Mouse (Mus musculus) layer of hippocampus, postnatal 14 days (tissue): ENCODE measurements around the gene Myoc. TPM values are rescaled to one million over a fixed set of nuclear protein-coding genes. Genes with fewer than 3 reads are reported as not detected.

Experiments
- DNase-seq, 2 experiments: peaks; one replicate each; pipeline ENCODE4 v3.0.0; 2021 to 2022; ENCODE audit warnings: low spot score in 2 of 2, mixed read lengths in 1 of 2
- microRNA-seq, 2 experiments: library from miRNA; unstranded; fragments of <30 nt; microRNA quantifications; one replicate each; pipeline ENCODE4 v1.2.0; 2021
- total RNA-seq, 2 experiments: library from RNA; stranded (reverse); gene quantifications; 2 replicates each; pipeline ENCODE4 v1.2.3; 2021

The Myoc gene
- total RNA-seq, 2 experiments from 2014 or later, result 7.8 to 9.7 TPM

DNA sequence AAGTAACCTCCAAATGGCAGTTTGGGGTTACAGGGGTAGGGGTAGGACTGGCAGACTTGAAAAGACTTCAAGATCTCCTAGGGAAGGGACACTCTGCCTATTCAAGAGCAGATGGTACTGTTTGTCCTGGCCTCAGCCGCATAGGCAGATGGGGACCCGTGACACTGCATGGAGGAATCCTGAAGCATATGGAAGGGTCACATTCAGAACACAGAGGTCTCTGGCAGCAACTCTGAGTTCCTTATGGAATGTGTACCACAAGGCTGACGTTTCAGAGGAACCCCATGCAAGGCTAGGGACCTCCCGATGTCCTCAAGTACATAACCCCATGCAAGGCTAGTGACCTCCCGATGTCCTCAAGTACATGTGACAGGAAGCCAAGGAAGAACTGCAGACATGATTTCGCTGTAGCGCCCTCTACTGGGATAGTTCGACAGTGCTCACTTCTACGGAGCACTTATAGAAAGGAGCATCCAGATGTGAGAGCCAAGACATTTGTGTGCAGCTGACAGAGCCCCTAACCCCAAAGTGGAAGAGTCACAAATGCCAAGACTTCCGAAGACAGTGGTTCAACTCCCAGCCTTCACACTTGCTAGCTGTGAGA is 7.2 kb downstream of the Myoc start:
- DNase-seq, result no peak

DNA sequence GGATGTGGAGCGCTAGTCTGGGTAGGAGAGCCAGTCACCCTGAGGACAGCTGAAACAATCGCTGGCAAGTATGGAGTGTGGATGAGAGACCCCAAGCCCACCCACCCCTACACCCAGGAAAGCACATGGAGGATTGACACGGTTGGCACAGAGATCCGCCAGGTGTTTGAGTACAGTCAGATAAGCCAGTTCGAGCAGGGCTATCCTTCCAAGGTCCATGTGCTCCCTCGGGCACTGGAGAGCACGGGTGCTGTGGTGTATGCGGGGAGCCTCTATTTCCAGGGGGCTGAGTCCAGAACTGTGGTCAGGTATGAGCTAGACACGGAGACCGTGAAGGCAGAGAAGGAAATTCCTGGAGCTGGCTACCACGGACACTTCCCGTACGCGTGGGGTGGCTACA is 9.5 kb downstream of the Myoc start:
- no peak for DNase-seq

DNA sequence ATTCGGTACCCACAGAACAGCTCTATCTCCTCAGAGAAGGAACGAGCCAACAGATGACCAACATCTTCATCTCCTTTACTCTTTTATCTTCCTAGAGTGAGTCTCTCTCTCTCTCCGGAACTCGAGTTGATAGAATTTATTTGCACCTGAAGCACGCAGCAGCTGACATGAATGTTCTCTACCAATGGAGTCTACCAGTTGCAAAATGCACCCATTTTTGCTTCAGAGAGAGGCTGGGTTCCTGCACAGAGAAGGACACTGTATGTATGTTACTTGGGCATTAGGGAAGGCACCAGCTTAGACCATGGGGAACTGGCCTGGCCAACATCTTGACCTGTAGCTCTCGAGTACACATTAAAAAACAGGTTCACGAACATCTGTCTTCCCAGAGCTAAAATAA is 19.2 kb downstream of the Myoc start, which contains the start of gene Myocos:
Gene Myocos (minus strand): TSS at position 101 of the 400 bp plus-strand sequence.
- DNase-seq, result no peak

DNA sequence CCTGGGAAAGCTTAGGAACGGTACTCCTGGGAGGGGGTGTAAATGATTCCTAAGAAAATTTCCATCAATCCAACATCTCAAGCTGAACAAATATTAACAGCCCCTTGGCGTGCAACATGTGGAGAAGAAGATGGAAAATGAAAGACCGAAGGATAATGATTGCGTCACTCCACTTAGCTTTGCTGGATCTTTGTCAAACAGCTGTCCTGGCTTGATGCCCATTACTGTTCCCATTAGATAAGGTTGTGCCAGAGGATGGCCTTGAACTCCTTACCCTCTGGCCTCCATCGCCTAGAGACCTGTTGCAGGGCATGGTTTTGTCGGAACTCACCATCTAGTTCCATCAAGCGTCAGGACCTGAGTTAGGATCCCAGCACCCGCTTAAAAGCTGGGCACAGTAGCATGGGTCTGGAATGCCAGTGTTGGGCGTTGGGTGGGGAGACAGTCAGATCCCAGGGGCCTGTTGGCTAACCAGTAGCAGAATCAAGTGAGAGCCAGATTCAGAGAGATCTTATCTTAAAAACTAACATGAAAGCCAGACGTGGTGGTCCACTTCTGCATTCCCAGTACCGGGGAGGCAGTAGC is 21.4 kb downstream of the Myoc start:
- DNase-seq, result no peak

DNA sequence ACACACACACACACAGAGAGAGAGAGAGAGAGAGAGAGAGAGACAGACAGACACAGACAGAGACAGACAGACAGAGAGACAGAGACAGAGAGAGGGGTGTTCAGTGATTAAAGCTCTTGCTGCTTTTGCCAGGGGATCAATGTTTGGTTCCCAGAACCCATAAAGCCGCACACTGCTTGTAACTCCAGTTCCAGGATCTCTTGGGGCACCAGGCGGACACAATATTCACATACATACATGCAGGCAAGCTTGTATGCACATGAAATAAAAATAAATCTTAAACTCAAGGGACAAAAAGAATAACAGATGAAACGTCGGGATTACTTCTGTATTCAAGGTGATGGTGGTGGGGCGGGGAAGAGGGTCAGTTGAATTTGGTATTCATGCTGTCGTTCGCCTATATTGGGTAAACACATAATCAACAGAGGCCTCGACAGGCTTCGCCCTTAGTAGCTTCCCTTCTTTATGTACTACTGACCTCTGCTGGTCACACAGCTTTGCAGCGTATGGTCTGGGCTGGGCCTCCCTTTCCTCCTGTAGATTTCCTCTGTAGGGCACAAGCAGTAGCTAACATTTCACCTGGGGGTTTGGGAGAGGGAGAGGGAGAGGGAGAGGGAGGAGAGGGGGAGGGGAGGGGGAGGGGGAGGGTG is 26.0 kb downstream of the Myoc start:
- peak; percentile 57 to 84 for DNase-seq

DNA sequence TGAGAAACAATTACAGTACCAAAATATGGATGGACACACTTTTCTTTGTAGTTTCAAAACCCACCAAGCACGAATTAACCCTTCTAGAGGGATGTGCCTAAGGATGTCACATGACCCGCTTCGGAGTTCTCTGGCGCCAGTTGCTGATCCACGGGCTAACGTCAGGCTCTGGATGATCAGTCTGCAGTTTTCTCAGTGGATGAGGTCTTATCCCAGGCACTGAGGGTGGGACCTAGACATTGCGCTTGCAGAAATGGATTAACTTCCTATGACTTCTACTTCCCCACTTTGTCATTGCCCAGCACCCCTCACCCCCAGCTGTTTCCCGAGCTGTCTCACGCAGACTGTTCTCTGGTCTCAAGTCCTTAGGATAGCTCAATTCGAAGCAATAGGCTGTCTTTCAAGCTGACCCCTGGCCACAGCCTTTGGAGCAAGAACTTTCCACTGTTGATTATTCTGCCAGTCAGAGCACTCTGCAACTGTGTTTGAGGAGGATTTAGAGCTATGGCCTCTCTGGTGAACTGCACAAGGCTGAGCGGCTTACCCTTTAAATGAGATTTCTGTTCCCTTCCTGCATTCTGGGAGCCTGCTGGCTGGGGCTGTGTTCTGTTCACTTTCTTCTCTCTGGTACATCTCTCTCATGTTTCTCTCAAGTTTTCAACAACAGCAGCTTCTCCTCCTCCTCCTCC is 26.7 kb downstream of the Myoc start:
- DNase-seq, result no peak

DNA sequence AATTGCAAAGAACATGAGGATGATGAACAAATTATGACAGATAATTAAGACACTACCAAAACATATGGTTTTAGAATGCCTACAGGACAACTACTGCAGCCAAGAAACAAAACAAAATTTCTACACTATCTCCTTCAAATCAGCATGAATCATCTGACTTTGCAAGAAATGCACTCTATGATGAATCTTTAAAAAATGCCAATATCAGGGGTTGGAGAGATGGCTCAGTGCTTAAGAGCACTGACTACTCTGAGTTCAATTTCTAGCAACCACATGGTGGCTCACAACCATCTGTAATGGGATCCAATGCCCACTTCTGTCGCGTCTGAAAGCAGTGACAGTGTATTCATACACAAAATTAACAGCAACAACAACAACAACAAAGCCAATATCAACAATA is 54.8 kb downstream of the Myoc start:
- DNase-seq, result no peak

DNA sequence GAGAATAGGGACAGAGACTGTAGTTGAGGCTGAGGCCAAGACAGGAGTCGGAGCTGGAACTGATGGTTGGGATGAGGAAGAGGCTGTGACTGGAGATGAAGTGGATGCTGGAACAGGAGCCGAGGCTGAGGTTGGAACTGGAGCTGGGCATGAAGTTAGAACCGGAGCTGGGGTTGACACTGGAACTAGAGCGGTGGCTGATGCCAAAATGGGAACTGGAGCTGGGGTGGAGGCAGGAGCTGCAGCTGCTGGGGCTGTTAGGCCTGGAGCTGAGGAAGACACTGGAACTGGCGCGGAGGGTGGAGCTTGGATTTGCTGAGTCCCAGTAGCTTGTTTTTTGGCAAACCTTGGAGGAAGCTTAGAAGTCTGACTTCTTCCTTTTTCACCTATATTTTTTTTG is 58.9 kb downstream of the Myoc start:
- no peak for DNase-seq

Small RNA genes lying within 50 kb of the gene (microRNA-seq; reads per million reads assigned to microRNA genes)
- gene Gm27616, result 0 reads per million in 2 experiments

Other genes with a start within 250 kb of the Myoc start
- gene Dnm3, start 161.1 kb upstream of the Myoc start, total RNA-seq, result 10 to 100 TPM; 71.5 to 82.3 TPM
- 10 to 100 TPM; 12.0 to 15.6 TPM for gene Mettl13, start 90.6 kb upstream of the Myoc start, total RNA-seq
- 10 to 100 TPM; 80.3 to 83.1 TPM for gene Vamp4, start 68.6 kb upstream of the Myoc start, total RNA-seq
- not detected for gene Myocos, start 19.1 kb downstream of the Myoc start, total RNA-seq
- 100 to 1,000 TPM; 183 to 205 TPM for gene Prrc2c, start 101.4 kb downstream of the Myoc start, total RNA-seq
- under 1 TPM; 0.12 to 0.38 TPM for gene Fmo4, start 174.8 kb downstream of the Myoc start, total RNA-seq
- gene Fmo1, start 227.5 kb downstream of the Myoc start, total RNA-seq, result 10 to 100 TPM; 21.6 to 23.1 TPM